Comparison of ENCODE assay signal across 26 mouse cellular contexts in genomic region chr11:119005547-119006275, GRCm38 (mm10). TPM values are rescaled to one million over a fixed set of nuclear protein-coding genes. Genes with fewer than 3 reads are reported as not detected.
DNase-seq lines count a peak whose midpoint lies in the region; ATAC-seq lines count a peak whose summit lies in the region.
"Had no signal": no experiment of that assay in that cellular context is flagged by ENCODE, and none has a peak within 500 bp of the region (broad histone marks: within the 10 kb centered on the region; RNA-seq: fewer than 3 reads in every experiment).

No protein-coding gene starts in this region.

- H3K9me3 ChIP-seq in forebrain, embryonic 16.5 days (ENCODE audit: control insufficient read depth, low read length) = peaks cover 3% of the 10 kb centered on the region; the same call in 1 of the 2 replicates
- H3K9me3 ChIP-seq: embryonic facial prominence, embryonic 12.5 days; forebrain, embryonic 12.5 days; hindbrain, embryonic 12.5 days had no signal

- H3K27ac ChIP-seq in forebrain, embryonic 16.5 days (ENCODE audit: low read length) = no peak overlapping the region
- H3K27ac ChIP-seq: embryonic facial prominence, embryonic 12.5 days; forebrain, embryonic 12.5 days; hindbrain, embryonic 12.5 days had no signal

- H3K4me3 ChIP-seq in forebrain, embryonic 16.5 days (replicated peaks; ENCODE audit: low read length) = no peak overlapping the region
- H3K4me3 ChIP-seq: embryonic facial prominence, embryonic 12.5 days; forebrain, embryonic 12.5 days; heart, embryonic 12.5 days; hindbrain, embryonic 12.5 days had no signal

- peak; percentile 18 for DNase-seq in CD4-positive, CD25-positive, alpha-beta regulatory T cell, adult 2 months (ENCODE audit: low read depth, low spot score)
- DNase-seq in CD4-positive helper T cell, adult 2 months (ENCODE audit: low read depth, low spot score) = peak; percentile 60
- DNase-seq in naive thymus-derived CD4-positive, alpha-beta T cell, adult 2 months (ENCODE audit: low read depth) = peak; percentile 59
- DNase-seq in yolk sac, embryonic 10.5 days (ENCODE audit: low spot score) = no peak
- DNase-seq: adrenal gland, adult 2 months; cerebellum, adult 11 months; cerebellum, adult 8-10 months; cerebellum, postnatal 14 days; forebrain, postnatal 0 days; gastrocnemius, postnatal 14 days had no signal

- H3K27me3 ChIP-seq in forebrain, embryonic 16.5 days (replicated peaks; ENCODE audit: control insufficient read depth, insufficient read depth, low read length) = 0 out of 2 replicates have a peak, but pooled peaks cover 2% of the 10 kb centered on the region
- H3K27me3 ChIP-seq: embryonic facial prominence, embryonic 12.5 days had no signal

- WGBS in forebrain, embryonic 16.5 days = 89% methylated on average over 10 of the region's 10 CpGs

- H3K9ac ChIP-seq in forebrain, embryonic 16.5 days (replicated peaks; ENCODE audit: low read depth, low read length) = no peak overlapping the region
- H3K9ac ChIP-seq: embryonic facial prominence, embryonic 12.5 days; forebrain, embryonic 12.5 days; forebrain, postnatal 0 days; heart, embryonic 12.5 days; hindbrain, embryonic 12.5 days had no signal

- no peak for ATAC-seq in CD4-positive, CD25-positive, alpha-beta regulatory T cell, adult 4 months
- ATAC-seq in granulocyte monocyte progenitor cell, adult 5-6 weeks (replicated peaks; ENCODE audit: poor library complexity, severe bottlenecking) = peak; percentile 89
- ATAC-seq in megakaryocyte, adult 5-6 weeks (ENCODE audit: poor library complexity, severe bottlenecking) = no peak
- ATAC-seq in forebrain, embryonic 16.5 days = no peak
- ATAC-seq: forebrain, postnatal 0 days; hindbrain, embryonic 16.5 days; Patski had no signal

- H3K4me2 ChIP-seq in forebrain, embryonic 16.5 days (ENCODE audit: low read length) = no peak overlapping the region
- H3K4me2 ChIP-seq: embryonic facial prominence, embryonic 12.5 days; forebrain, embryonic 12.5 days; heart, embryonic 12.5 days; hindbrain, embryonic 12.5 days had no signal

- no peaks in the 10 kb centered on the region for H3K4me1 ChIP-seq in forebrain, embryonic 16.5 days (replicated peaks; ENCODE audit: control insufficient read depth, insufficient read depth, low read length)
- H3K4me1 ChIP-seq: forebrain, embryonic 12.5 days; hindbrain, embryonic 12.5 days had no signal

- no peaks in the 10 kb centered on the region for H3K36me3 ChIP-seq in forebrain, embryonic 16.5 days (ENCODE audit: control insufficient read depth, insufficient read depth)
- H3K36me3 ChIP-seq: embryonic facial prominence, embryonic 12.5 days; forebrain, embryonic 12.5 days; heart, embryonic 12.5 days; hindbrain, embryonic 12.5 days had no signal

RNA-seq across cellular contexts. Expression of gene Cbx2, which starts 17.1 kb away (rescaled TPM):
- polyA plus RNA-seq in CD4-positive, CD25-positive, alpha-beta regulatory T cell, adult 4 months (2017; shearing (Covaris generic)) = 1 to 10 TPM; 1.4 to 1.5 TPM
- total RNA-seq in granulocyte monocyte progenitor cell, adult 5-6 weeks (2014; fragmentation: Nextera tagmentation) = 0.88 and 5.0 TPM in 2 replicates
- total RNA-seq in granulocyte monocyte progenitor cell, adult 5-6 weeks (2017) = 2.1 and 2.6 TPM in 2 replicates
- 1.5 and 1.6 TPM in 2 replicates for total RNA-seq in megakaryocyte, adult 5-6 weeks (2015)
- 2.8 TPM in 2 replicates for total RNA-seq in megakaryocyte, adult 5-6 weeks (2017)
- polyA plus RNA-seq in forebrain, embryonic 16.5 days (2015; fragmentation: Nextera tagmentation; extraction: Ambion mirVana) = 24.9 and 26.7 TPM in 2 replicates

RNA-seq across cellular contexts. Expression of gene Enpp7, which starts 17.7 kb away (rescaled TPM):
- not detected for polyA plus RNA-seq in CD4-positive, CD25-positive, alpha-beta regulatory T cell, adult 4 months (2017; shearing (Covaris generic))
- total RNA-seq in granulocyte monocyte progenitor cell, adult 5-6 weeks (2014; fragmentation: Nextera tagmentation) = not detected in 2 replicates
- total RNA-seq in granulocyte monocyte progenitor cell, adult 5-6 weeks (2017) = not detected in 2 replicates
- not detected in 2 replicates for total RNA-seq in megakaryocyte, adult 5-6 weeks (2015)
- not detected in 2 replicates for total RNA-seq in megakaryocyte, adult 5-6 weeks (2017)
- not detected in 2 replicates for polyA plus RNA-seq in forebrain, embryonic 16.5 days (2015; fragmentation: Nextera tagmentation; extraction: Ambion mirVana)
- total RNA-seq: adrenal gland, adult 2 months; adrenal gland, postnatal 4 days; forebrain, postnatal 0 days; gastrocnemius, adult 18-20 months; gastrocnemius, postnatal 14 days; heart, adult 8-10 months; heart, postnatal 25 days had no signal
- polyA plus RNA-seq: adrenal gland, adult 2 months; cortical plate, adult 2 months; embryonic facial prominence, embryonic 12.5 days; forebrain, embryonic 12.5 days; forebrain, postnatal 0 days; heart, embryonic 12.5 days; hindbrain, embryonic 12.5 days; hindbrain, embryonic 16.5 days; intestine, embryonic 14.5 days; Patski had no signal

RNA-seq across cellular contexts. Expression of gene Cbx8, which starts 35.1 kb away (rescaled TPM):
- 1 to 10 TPM; 4.0 to 6.7 TPM for polyA plus RNA-seq in CD4-positive, CD25-positive, alpha-beta regulatory T cell, adult 4 months (2017; shearing (Covaris generic))
- total RNA-seq in granulocyte monocyte progenitor cell, adult 5-6 weeks (2014; fragmentation: Nextera tagmentation) = 3.6 TPM in 2 replicates
- 1.5 and 3.2 TPM in 2 replicates for total RNA-seq in granulocyte monocyte progenitor cell, adult 5-6 weeks (2017)
- 3.2 and 5.6 TPM in 2 replicates for total RNA-seq in megakaryocyte, adult 5-6 weeks (2015)
- 3.0 and 3.6 TPM in 2 replicates for total RNA-seq in megakaryocyte, adult 5-6 weeks (2017)
- 12.3 and 13.4 TPM in 2 replicates for polyA plus RNA-seq in forebrain, embryonic 16.5 days (2015; fragmentation: Nextera tagmentation; extraction: Ambion mirVana)
